Mouse (Mus musculus): ENCODE data around the gene Cops7a.

Cops7a gene

DNA sequence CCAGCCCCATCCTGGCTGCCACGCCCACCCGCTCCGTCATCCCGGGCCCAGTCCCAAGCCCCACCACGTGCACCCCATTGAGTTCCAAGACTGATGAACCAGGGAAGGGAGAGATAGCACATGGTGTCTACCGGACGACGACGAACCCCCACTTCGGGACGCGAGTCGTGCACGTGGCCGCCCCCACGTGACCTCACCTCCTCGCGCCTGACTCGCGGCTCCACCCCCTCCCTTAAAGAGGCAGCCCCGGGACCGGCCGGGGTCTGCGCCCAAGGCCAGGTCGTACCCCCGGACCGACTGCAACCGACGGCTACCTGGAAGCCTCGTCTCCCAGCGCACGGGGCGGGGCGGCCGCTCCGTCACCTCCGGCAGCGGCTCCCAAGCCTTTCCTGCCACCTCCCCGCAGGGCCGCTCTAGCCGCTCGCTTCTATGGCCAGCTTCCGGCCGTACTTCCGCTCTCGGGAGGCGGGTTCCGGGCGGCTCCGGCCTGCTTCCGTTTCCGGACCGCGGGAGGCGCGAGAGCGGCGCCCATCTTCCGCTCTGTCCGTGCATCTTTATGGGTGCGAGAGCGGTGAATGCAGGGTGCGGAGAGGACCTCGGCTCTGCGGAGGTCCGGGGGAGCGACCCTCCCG lies at the start of gene Cops7a:
Gene Cops7a, minus strand, starts transcription at position 451 of the 632 bp plus-strand sequence.
- DNase-seq (ENCODE audit: low read depth, low spot score), result peak; percentile 88

GRCm38 (mm10) chr6:125009181-125010073 lies 44.1 kb upstream of the Cops7a start:
- DNase-seq (ENCODE audit: low read depth, low spot score), result peak; percentile 83

- no peak for DNase-seq (ENCODE audit: low read depth, low spot score)
These were observed 43.6 kb upstream of the Cops7a start, which contains the start of gene Zfp384 for GRCm38 (mm10) chr6:125009129-125009180. Zfp384 (plus strand) TSS chr6:125009145.

GRCm38 (mm10) chr6:125008586-125009128 lies 43.3 kb upstream of the Cops7a start:
- DNase-seq (ENCODE audit: low read depth, low spot score), result peak; percentile 98

GRCm38 (mm10) chr6:125008060-125008459 lies 42.7 kb upstream of the Cops7a start:
- no peak for DNase-seq (ENCODE audit: low read depth, low spot score)

GRCm38 (mm10) chr6:125005086-125005485 lies 39.7 kb upstream of the Cops7a start:
- DNase-seq (ENCODE audit: low read depth, low spot score), result no peak

GRCm38 (mm10) chr6:125003706-125004105 lies 38.4 kb upstream of the Cops7a start:
- DNase-seq (ENCODE audit: low read depth, low spot score), result no peak

GRCm38 (mm10) chr6:124999546-124999945 lies 34.2 kb upstream of the Cops7a start:
- no peak for DNase-seq (ENCODE audit: low read depth, low spot score)

DNA sequence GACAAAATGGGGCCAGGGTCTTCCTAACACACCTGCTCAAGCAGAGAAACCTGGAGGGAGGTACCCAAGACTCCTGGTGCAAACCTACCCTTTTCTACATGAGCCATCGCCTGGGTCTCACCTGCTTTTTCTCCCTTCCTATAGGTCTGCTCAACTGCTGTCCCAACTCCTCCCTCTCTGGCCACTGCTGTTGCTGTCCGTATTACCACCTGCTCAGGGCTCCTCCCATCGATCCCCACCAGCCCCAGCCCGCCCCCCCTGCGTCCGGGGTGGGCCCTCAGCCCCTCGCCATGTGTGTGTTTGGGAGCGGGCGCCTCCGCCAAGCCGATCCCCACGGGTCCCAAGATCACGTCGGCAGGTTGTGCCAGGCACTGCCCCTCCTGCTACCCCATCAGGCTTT lies 33.8 kb upstream of the Cops7a start:
- DNase-seq (ENCODE audit: low read depth, low spot score), result no peak

- no peak for DNase-seq (ENCODE audit: low read depth, low spot score)
These were observed 32.7 kb upstream of the Cops7a start for GRCm38 (mm10) chr6:124998066-124998465.

- DNase-seq (ENCODE audit: low read depth, low spot score), result no peak
These were observed 31.5 kb upstream of the Cops7a start, which contains the start of gene Pianp for GRCm38 (mm10) chr6:124996551-124997501. Pianp (plus strand) TSS chr6:124996694.

GRCm38 (mm10) chr6:124995831-124996403 lies 30.6 kb upstream of the Cops7a start:
- no peak for DNase-seq (ENCODE audit: low read depth, low spot score)

GRCm38 (mm10) chr6:124995246-124995645 lies 29.9 kb upstream of the Cops7a start:
- DNase-seq (ENCODE audit: low read depth, low spot score), result no peak

GRCm38 (mm10) chr6:124993876-124994275 lies 28.5 kb upstream of the Cops7a start:
- no peak for DNase-seq (ENCODE audit: low read depth, low spot score)

GRCm38 (mm10) chr6:124993365-124993764 lies 28.0 kb upstream of the Cops7a start:
- DNase-seq (ENCODE audit: low read depth, low spot score), result no peak

GRCm38 (mm10) chr6:124992241-124992640 lies 26.9 kb upstream of the Cops7a start:
- no peak for DNase-seq (ENCODE audit: low read depth, low spot score)

DNA sequence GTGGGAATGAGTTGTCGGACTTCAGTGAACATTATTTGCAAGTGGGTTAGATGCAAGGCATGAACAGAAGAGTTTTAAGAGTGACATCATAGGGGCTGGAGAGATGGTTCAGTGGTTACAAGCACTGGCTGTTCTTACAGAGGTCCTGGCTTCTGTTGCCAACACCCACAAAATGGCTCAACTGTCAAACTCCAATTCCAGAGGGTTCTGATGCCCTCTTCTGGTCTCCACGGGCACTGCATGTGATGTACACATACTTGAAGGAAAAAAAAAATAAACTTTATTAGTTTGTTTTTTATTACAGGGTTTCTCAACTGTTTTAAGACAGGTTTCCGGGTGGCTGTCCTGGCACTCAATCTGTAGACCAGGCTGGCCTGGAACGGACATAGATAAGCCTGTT lies 2.4 kb upstream of the Cops7a start:
- peak; percentile 19 for DNase-seq (ENCODE audit: low read depth, low spot score)

GRCm38 (mm10) chr6:124966466-124967118 lies 1.3 kb upstream of the Cops7a start:
- DNase-seq (ENCODE audit: low read depth, low spot score), result no peak

DNA sequence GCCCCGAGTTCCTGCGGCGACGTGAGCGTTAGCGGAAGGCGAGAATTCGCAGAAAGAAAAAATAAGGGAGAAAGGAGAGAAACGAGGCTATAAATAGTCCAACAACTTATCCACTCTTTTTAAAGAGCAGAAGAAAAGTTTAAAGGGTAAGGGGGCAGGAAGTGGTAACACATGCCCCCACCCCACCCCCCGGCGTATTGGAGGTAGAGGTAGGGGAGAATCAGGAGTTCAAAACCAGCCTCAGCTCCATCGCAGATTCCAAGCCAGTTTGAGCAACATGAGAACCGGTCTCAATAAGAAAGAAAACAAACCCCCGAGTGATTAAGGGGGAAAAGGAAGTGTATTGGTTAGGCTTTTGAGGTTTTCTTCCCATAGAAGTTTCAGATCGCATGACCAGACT lies 409 bp upstream of the Cops7a start:
- DNase-seq (ENCODE audit: low read depth, low spot score), result no peak

DNA sequence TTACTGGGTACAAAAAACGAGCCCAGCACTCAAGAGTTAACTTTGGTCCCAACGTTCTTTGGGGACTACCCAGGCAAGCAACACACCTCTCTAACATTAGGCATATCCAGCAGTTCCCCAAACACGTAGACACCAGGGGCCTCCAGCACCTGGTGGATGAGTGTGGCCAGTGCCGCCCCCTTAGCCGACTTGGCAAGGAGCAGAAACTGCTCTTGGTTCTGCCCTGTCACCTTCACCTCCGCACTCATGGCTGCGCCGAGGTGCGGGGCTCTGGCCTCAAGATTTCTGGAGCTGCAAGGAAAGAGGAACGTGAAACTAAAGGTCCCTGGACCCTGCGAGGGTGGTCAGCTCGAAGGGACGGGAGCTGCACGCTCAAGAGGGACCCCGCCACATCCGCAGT lies 700 bp downstream of the Cops7a start:
- peak; percentile 2 for DNase-seq (ENCODE audit: low read depth, low spot score)

DNA sequence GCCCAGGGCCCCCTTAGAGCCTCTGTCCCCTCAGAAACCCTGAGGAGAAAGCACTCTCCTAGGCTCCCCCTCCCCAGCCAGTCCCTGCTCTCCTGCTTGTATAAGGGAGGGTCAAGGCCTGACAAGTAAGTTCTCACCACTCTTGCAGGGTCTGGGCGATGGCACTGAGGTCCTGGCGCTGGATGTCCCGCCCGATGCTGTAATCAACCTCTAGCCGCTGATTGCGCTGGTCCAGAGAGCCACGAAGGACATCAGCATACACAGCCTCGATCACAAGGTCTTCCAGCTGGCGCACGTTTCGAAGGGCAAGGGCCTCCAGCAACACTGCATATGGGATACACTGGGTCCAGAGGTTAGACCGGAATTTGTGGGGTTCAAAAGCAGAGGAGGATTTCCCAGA lies 4.3 kb downstream of the Cops7a start:
- no peak for DNase-seq (ENCODE audit: low read depth, low spot score)
